Mouse (Mus musculus) thymus, adult 2 months (tissue): Measurements from ENCODE around the gene Padi4.

Experiments used
- CTCF ChIP-seq: fragments of 200-500 bp; IDR thresholded peaks from 2 replicates; pipeline ENCODE4 v1.5.1; 2012; ENCODE audit warnings: mild to moderate bottlenecking, control low read depth, low read length, moderate library complexity, borderline replicate concordance; ENCODE audit not compliant: control insufficient read depth, poor library complexity, insufficient read depth; ENCODE audit errors: extremely low read depth
- POLR2A ChIP-seq: fragments of 200-500 bp; IDR thresholded peaks from 2 replicates; pipeline ENCODE4 v1.6.1; 2012; ENCODE audit warnings: mild to moderate bottlenecking, low read length, control low read depth, moderate library complexity; ENCODE audit not compliant: control insufficient read depth, poor library complexity, insufficient read depth; ENCODE audit errors: extremely low read depth

DNA sequence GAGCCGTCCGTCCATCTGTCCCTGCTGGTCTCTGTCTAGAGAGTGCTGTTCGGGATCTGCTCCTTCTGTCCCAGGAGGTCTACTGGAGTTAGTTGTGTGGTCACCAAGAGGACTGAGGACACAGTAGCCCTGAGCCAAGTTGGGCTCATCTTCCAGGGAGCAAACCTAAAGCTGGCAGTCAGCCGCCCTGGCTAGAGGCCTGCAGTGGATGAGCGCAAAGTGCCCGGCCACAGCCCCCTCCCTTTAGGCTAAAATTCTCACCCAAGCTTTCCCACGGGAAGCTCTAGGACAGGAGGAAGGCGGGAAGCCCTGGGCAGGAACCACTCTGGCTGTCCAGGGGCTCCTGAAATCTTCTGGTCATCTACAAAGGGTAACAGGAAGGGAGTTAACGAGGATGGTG is 51.3 kb downstream of the Padi4 start:
- TF ChIP-seq POLR2A (no peak), CTCF (no peak)
